Mouse (Mus musculus): ENCODE measurements around the gene Vsir. TPM values are rescaled to one million over a fixed set of nuclear protein-coding genes. Genes with fewer than 3 reads are reported as not detected.

The Vsir gene
- total and polyA plus RNA-seq, 2 experiments from 2014 or later = 3.4 to 15.8 TPM

- H3K4me3 ChIP-seq (ENCODE audit: low read depth, low read length) = no peak overlapping the region
Observed at GRCm38 (mm10) chr10:60419624-60420023, 73.0 kb downstream of the Vsir start.

More at GRCm38 (mm10) chr10:60419624-60420023, 73.0 kb downstream of the Vsir start:
- Histone ChIP-seq H3K4me2 (ENCODE audit: low read depth, low read length, poor library complexity, severe bottlenecking) (no peak overlapping the region), H3K27ac (ENCODE audit: low read depth, low read length) (no peak overlapping the region), H3K9ac (replicated peaks; ENCODE audit: low read length, poor library complexity, severe bottlenecking) (no peak overlapping the region), H3K36me3 (ENCODE audit: insufficient read depth, low read length) (no peaks in the 10 kb centered on the region), H3K27me3 (ENCODE audit: insufficient read depth, low read length) (no peaks in the 10 kb centered on the region), H3K4me1 (ENCODE audit: insufficient read depth, low read length) (no peaks in the 10 kb centered on the region), H3K9me3 (ENCODE audit: low read length) (no peaks in the 10 kb centered on the region)
- ATAC-seq (ENCODE audit: low FRiP score) (no peak), DNase-seq (ENCODE audit: low spot score) (no peak)
- TF ChIP-seq CTCF (IDR thresholded peaks at IDR 0.05) = peak; percentile 75
- 30% methylated on average over 4 of the region's 4 CpGs for WGBS

Other genes with a start within 250 kb of the Vsir start
- 275 and 308 TPM in 2 replicates for gene Spock2, start 240.6 kb upstream of the Vsir start, total RNA-seq (2014; rRNA removed)
- gene Spock2, start 240.6 kb upstream of the Vsir start, polyA plus RNA-seq (2015; fragmentation: Nextera tagmentation; extraction: Ambion mirVana) = 109 and 117 TPM in 2 replicates
- 4.6 and 5.5 TPM in 2 replicates for gene Chst3, start 127.6 kb upstream of the Vsir start, total RNA-seq (2014; rRNA removed)
- 0.86 and 0.89 TPM in 2 replicates for gene Chst3, start 127.6 kb upstream of the Vsir start, polyA plus RNA-seq (2015; fragmentation: Nextera tagmentation; extraction: Ambion mirVana)
- gene Psap, start 69.2 kb upstream of the Vsir start, total RNA-seq (2014; rRNA removed) = 714 and 811 TPM in 2 replicates
- gene Psap, start 69.2 kb upstream of the Vsir start, polyA plus RNA-seq (2015; fragmentation: Nextera tagmentation; extraction: Ambion mirVana) = 272 and 300 TPM in 2 replicates
- gene Gm17455, start 52.9 kb downstream of the Vsir start, total RNA-seq (2014; rRNA removed) = 0.93 and 1.9 TPM in 2 replicates
- gene Gm17455, start 52.9 kb downstream of the Vsir start, polyA plus RNA-seq (2015; fragmentation: Nextera tagmentation; extraction: Ambion mirVana) = 6.9 and 12.5 TPM in 2 replicates

All from midbrain, postnatal 0 days (tissue).